Mouse (Mus musculus): ENCODE results near the gene Agpat4.
"Not testable (repeated sequence)": the region's sequence is repeated elsewhere in the genome, so short reads cannot be mapped to it uniquely, and the experiment has no call there.

Gene Agpat4

DNA sequence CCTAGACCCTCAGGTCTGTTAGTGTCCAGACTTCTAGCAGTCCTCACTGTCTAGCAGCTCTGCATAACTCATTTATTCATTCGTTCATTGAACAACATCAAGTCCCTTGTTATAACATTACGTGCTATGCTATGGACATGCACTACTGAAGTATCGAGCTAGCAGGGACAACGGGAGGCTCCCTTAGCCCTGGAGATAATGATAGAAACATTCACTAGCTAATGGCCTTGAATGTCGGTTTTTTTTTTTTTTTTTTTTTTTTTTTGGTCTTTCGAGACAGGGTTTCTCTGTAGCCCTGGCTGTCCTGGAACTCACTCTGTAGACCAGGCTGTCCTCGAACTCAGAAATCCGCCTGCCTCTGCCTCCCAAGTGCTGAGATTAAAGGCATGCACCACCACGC, 3.8 kb downstream of the Agpat4 start:
- not testable (repeated sequence) for DNase-seq (ENCODE audit: low read depth, low spot score)

DNA sequence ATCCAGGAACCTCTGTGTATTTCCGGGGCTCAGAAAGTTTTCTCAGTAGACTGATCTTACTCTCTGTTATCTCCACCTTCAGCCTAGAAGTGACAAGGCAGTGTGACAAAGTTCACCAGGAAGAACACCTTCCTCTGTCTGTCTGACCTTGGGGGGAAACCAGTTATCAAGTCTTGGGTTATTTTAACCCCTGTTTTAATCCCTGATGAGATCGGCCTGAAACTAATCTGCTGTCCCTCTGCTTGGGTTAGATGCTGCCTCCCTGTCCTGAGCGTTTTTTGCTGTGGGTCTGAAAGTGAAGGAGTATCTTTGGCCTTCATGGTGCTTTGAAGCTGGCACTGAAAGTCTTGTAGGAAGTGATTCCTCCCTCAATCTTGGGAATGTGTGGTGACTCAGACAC, 4.7 kb downstream of the Agpat4 start:
- no peak for DNase-seq (ENCODE audit: low read depth, low spot score)

DNA sequence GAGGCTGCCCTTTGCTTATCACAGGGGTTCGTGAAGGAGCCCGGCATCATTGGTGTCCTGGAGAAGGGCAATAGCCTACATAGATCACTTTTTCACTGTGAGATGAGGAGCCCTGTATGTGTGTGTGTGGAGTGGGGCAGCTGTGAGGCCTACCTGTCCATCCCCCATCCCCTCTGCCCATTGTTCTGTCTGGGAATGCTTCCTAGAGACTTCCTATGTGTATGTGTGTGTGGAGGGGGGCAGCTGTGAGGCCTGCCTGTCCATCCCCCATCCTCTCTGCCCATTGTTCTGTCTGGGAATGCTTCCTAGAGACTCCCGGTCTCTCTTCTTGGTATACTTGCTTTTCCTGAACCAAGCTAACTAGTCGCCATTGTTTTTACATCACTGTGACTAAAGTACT, 8.6 kb downstream of the Agpat4 start:
- no peak for DNase-seq (ENCODE audit: low read depth, low spot score)

DNA sequence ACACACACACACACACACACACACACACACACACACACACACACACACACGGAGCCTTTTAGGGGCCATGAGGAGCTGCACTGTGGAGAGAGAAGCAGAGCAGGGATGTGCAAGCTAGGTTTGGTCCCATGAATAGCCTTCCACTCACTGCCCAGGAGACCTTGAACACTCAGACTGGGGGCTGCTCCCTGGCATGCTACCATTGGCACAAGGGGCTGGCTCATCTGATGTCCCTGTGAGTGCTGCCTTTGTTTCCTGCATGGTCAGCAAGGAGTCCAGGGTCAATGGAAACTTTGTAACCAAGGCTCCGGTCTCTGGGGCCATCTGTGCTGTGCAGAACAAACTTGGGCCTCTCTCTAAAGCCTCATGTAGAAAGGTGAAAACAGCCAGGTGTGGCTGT, 10.5 kb downstream of the Agpat4 start:
- no peak for DNase-seq (ENCODE audit: low read depth, low spot score)

DNA sequence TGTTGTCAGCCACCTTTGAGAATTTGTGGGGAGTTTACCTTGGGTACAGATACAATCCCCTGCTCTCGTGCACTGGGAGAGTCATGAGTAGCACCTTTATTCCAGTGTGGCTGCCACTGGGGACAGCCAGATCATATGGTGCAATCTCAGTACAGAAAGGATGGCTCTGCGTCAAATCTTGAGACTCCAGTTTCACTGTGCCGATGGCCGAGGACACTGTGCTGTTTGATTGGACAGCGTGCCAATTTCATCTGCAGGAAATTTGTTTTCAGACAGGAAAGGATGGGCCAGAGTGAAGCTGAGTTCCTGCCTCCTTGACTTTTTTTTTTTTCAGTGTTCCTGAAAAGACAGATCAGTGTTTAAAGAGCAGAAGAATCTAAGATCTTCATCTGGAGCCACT, 12.7 kb downstream of the Agpat4 start:
- no peak for DNase-seq (ENCODE audit: low read depth, low spot score)

DNA sequence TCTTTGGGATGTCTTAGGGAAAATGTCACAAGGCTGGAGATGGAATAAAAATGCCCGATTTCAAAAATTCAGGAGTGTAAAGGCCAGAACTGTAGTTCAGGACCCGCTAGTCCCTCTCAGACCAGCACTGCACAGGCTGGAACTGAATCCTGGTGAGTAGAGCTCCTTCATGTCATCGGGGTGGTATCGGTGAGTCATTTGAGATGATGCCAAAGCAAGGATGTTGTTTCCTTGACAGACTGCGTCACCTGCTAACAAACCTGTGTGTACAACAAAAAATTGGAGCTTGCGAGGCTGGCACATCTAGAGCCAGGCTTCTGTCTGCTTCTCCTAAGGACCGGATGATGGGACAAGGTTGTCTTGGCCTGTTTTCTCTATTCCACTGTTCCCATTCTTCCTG, 13.1 kb downstream of the Agpat4 start:
- DNase-seq (ENCODE audit: low read depth, low spot score): no peak

DNA sequence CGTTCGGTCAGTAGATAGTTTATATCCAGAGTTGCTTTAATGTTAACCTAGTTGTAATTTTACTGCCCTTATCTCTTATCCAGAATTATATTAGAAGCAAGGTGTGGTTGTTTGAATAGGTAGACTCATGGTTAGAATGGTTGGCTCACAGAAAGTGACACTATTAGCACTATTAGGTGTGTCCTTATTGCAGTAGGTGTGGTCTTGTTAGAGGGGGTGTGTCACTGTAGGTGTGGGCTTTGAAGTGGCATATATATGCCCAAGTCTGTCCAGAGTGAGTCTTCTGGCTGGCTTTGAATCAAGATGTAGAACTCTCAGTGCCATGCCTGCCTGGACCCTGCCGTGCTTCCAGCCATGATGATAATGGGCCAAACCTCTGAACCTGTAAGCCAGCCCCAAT, 14.4 kb downstream of the Agpat4 start:
- no peak for DNase-seq (ENCODE audit: low read depth, low spot score)

DNA sequence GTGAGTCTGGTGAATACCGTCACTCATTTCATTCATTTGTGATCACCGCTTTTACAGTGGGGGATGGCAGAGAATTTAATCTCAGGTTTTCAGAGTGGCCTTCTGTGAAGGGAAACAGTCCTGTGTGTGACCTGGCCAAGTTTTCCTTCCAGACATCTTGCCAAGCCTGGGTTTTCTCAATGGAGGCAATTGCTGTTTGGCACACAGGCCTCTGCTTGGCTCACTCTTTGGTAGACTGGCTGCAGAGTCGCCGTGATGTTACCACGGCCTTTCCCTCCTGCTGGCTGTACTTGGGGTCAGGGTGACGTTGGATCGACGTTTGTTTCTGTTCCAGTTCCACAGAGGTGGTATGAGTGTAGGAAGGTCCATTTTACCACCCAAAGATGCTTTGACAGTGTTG, 15.5 kb downstream of the Agpat4 start:
- DNase-seq (ENCODE audit: low read depth, low spot score): no peak

DNA sequence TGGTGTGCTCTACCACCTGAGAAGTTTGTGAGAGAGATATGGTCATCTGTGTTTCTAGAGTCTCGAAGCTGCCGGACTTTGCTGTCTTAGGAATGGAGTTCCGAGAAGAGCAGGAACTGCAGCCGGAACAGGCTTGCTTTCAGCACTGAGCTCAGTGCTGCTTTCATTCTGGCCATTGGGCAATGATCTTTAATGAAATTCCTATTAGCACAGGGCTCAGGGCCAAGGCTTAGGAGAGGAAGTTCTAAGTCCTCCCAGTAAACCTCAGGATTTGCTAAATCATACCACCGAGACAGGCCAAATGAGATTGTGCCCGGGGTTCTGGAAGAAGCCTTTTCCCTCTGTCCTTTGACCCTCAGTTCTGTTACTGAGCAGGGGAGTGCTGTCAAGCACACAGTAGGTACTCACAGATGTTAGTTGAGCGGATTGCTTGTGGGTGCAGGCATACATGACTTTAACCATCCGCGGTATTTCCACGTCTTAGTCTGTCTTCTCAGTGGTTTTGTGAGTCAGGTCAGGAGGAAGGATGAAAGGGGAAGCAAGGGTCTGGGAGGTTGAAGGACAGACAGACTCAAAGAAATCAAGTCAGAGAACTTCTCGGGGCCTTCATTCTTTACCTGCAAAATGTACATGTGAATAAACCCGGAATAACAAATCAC, 16.6 kb downstream of the Agpat4 start:
- DNase-seq (ENCODE audit: low read depth, low spot score): no peak

DNA sequence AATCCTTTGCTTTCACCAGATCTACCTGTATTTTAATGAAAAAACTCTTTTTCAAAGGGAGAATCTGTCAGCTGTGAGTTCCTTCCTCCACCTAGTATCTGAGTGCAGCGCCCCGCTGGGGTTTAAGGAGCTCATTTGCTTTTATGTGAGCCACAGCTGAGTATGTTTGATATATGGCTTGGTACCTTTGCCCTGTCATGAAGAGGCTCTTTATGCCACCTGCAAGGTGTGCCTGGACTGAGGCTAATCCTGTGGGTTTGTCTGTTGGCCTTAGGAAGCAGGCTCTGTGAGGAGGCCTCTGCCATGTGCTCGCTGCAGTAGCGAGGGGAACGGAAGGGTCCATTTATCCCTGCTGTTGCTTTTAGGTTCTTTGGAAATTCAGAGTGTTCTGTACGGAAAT, 19.9 kb downstream of the Agpat4 start:
- no peak for DNase-seq (ENCODE audit: low read depth, low spot score)

DNA sequence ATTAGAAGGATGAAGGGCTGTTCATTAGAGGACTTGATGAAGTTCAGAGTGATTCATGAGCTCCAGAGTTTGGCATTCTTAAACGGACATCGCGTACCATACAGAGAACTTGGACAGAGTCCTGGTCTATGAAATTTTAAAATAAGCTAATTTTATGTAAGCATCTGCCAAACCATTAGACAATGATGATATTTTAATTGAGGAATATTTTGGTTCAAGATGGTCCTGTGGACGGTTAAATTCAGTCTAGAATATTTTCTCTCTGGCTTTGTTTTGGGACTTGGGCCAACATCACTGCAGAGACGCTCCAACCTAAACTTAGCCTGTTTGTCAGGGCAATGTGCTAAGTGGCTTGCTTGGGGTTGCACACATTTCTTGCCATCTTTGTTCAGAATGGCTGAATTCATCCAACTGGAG, 25.5 kb downstream of the Agpat4 start:
- no peak for DNase-seq (ENCODE audit: low read depth, low spot score)

DNA sequence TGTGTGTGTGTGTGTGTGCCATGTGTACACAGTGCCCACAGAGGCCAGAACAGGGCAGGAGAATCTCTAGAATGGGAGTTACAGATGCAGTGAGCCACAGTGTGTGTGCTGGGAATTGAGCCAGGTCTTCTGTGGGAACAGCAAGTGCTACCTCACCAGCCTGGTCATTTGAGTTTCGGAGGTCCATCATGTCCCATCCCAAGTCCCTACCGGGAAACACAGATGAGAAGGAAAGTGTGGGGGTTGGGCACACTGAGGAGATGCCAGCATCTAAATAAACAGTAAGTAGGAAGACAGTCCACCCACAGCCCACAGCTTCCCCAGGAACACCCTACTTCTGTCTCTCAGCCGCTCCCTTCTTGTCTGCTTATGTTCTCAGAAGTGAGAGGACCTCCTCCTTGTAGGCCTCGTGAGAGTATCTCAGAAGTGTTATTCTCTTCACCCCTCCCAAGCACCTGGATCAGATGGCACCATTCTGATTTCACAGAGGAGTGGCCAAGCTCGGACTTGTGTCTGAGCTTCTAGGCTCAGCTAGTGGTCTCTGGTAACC, 27.7 kb downstream of the Agpat4 start:
- DNase-seq (ENCODE audit: low read depth, low spot score): no peak

DNA sequence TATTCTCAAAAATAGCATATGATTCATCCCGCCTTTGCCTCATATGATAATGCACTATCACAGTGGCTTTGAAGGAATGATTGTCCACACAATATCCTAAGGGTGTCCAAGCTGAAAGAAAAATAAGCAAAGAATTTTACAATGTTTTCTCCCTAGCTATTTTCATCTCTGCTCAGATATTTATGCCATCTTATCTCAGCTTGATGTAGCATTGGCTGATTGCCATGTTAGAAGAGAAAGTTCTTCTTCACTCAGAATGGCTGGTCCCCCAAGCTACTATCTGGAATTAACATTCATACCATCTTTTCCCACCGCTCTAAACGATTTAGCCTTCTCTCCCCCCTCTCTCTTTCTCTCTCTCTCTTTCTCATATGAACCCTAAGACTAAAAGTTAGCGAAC, 29.3 kb downstream of the Agpat4 start:
- no peak for DNase-seq (ENCODE audit: low read depth, low spot score)

DNA sequence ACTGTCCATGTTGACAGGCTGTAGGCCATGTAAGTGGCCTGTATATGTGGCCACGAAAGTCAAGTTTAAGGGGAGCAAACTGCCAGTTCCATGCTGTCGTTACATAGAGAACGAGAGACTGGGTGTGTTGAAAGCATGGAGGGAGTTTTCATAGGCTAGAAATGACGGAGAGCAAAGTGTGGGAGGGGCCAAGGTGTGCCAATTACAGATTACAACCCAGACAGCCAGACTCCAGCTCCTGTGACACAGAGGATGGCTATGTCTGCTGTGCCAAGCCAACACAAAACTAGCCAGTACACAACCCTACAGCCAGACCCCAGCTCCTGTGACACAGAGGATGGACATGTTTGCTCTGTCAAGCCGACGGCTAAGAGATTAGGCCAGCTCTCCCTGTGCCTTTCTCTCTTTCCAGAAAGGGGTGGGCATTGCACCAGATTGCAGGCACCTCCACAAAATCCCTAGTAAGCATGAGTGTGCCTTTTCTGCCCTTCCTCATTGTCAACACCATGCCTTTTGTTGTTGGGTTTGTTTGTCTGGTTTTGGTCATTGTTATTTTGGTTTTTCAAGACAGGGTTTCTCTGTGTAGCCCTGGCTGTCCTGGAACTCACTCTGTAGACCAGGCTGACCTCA, 30.8 kb downstream of the Agpat4 start:
- DNase-seq (ENCODE audit: low read depth, low spot score): no peak

DNA sequence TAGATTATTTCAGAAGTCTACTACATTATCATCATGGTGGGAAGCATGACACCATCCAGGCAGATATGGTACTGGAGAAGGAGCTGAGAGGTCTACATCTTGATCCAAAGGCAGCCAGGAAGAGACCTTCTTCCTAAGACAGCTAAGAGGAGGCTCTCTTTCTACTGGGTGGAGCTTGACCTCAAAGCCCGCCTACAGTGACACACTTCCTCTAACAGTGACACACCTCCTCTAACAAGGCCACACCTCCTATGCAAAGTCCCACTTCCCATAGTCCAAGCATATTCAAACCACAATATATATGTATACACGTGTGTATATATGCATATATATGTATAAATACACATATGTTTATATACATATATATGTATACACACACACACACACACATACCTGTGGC, 32.5 kb downstream of the Agpat4 start:
- no peak for DNase-seq (ENCODE audit: low read depth, low spot score)

DNA sequence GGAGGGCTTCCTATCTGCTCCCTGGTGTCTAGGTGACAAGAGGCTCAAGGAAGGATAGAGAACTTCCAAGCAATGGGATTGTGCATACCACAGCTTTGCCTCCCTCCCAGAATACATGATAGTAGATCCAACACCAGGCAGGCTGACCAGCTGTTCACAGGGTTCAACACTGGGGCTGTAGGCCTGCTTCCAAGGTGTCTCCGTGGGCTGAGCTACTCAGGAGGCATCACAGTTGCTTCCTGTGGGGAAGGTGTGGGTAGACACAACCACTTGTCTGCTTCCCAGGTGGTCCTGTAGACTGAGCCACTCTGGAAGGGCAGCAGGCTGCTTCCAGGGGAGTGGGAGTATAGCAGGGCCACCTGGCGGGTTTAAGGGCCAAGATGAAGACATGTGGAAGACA, 35.8 kb downstream of the Agpat4 start:
- no peak for DNase-seq (ENCODE audit: low read depth, low spot score)

DNA sequence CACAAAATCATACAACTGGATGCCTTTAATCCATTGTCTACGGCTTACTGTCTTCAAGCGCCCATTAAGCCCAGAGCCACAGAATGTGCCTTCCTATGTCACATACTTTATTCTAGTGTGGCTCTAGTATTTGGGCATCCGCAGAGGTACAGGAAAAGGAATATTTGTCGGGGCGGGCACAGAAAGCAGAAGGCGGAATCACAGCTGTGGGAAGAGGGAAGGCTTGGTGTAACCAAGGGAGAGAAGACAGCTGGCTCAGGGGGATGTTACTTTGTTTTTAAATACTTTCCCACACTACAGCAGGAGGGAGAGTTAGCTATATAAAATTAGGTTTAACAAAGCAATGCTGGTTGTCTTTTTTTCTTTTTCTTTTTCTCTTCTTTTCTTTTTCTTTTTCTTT, 36.7 kb downstream of the Agpat4 start:
- no peak for DNase-seq (ENCODE audit: low read depth, low spot score)

DNA sequence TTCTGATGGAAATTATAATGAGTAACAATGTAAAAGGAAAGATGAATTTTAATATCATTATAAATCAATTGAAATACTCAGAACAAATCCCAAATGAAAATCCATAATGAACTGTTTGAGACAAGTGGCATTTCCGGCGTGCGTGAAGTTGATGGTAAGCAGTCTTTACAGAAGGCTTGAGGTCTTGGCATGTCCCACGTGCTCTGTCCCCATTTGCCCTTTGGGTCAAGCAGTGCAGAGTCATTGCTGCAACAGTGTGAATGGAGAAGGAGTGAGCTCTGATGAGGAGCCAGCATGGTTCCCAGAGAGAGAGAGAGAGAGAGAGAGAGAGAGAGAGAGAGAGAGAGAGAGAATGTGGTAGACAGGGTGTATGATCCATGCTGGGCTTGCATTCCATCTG, 37.4 kb downstream of the Agpat4 start:
- no peak for DNase-seq (ENCODE audit: low read depth, low spot score)

DNA sequence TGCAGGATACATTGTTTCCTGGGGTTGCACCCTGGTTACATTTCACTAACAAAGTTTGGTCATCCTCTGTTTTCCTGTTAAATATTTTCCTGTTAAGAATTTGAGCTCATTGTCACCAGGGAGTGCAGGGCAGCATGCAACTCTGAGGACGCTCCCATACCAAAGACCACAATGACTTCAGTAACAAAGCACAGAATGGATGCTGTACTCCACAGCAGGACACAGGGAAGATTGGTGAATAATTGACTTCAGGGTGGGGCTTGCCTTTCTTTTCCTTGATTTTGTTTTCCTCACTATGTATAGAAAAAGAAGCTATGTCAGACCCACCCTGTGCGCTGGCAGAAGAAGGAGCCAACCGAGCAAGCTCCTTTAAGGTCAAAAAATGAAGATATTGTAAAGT, 38.2 kb downstream of the Agpat4 start:
- no peak for DNase-seq (ENCODE audit: low read depth, low spot score)

DNA sequence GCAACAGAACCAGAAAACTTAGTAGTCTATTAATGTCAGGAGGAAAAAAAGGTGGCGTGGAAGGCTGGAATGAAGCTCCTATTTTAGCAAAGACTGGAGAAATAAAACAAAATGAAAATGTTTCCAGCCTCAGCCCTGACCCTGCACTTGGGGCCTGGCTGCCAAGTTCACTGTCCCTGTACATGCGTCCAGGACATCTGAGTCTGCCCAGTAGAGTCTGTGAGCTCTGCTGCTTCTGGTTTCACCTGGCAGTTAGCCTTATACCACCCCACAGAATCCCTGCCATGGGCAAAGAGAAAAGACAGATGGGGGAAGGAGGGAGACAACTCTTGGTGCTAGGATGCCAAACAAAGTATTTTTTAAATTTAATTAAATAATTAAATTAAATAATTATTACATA, 38.7 kb downstream of the Agpat4 start:
- no peak for DNase-seq (ENCODE audit: low read depth, low spot score)

DNA sequence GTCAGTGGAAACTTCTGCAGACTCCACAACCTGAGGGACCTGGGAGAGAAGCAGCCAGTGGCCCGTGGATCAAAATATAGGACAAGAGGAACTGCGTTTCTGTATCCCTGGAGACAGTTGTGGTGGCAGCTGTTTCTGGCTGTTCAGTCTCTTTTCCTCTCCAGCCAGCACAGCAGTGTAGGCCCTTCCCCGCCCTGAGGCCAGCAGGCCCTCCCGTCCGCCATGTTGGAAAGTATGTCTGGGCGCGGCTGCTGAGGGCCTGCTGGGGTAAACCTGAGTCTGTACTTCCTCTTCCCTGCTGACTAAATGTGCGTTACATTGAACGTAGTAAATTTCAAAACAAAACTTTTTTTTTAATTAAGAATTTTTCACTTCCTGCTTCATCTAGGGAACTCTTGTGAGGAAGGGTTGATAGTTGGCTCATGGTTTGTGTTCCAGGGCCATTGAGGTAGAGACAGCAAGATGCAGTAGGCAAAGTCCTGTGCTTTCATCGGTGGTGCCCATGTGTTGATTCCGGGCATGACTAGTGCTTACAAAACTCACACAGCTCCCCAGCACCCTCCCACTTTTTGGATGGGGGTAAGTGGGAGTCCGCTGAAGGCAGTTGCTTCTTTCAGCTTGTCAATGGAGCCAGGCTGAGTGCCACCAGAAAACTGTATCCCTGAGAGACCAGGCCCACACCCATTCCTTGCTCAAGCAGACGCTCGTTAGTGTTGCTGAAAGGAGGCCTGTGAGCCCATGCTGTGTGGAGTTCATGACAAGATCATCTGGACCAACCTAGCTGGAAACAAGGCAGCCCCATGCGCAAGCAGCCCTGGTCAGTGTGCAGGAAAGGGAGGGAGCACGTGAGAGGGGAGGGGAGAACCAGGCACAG, 40.9 kb downstream of the Agpat4 start:
- no peak for DNase-seq (ENCODE audit: low read depth, low spot score)

DNA sequence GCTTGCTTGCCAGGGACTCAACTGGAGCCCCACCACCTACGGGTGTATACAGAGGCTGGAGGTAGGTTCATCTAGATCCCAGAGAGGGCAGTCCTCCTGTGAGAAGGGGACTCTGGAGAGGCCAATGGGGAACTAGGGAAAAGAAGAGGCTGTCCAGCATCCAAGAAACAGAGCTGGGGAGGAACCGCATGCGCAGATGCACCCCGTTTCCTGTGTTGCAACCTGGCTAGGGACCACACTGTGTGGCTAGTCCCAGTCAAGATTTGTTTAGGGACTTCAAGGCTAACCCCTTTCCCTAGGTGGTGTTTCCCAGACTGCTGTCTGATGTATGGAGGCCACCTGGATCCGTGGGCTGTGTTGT, 41.5 kb downstream of the Agpat4 start:
- no peak for DNase-seq (ENCODE audit: low read depth, low spot score)

DNA sequence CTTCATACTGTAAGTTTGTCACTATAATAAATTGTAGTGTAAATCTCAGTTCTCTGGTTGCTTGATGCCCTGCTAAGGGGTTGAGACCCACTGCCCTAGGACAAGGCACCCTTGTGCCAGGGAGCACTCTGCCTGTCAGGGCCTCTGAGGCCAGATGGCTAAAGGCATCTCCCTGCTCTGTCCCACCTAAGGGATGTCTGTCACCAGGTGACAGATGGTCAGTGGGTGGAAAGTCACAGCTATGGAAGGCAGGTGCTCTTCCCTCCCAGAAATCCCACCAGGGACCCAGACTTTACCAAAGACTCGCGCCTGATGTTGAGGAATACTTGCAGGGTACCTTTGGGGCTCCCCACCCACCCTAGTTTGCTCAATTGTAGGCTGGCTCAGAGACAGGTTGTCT, 42.0 kb downstream of the Agpat4 start:
- no peak for DNase-seq (ENCODE audit: low read depth, low spot score)

Data from brain, embryonic 18.5 days (tissue).